Mouse (Mus musculus): ENCODE data around the gene Cdk8.

GRCm38 (mm10) chr5:146245193-146245592, 14.2 kb downstream of the Cdk8 start:
- TF ChIP-seq ZNF384 (IDR thresholded peaks at IDR 0.05; ENCODE audit: low read depth, low read length) = no peak
- peak; percentile 79 to 86 for TF ChIP-seq EP300 (IDR thresholded peaks at IDR 0.05; ENCODE audit: low read depth in 1 of 2, low read length in 2 of 2)
- no peak for TF ChIP-seq NELFE (IDR thresholded peaks at IDR 0.05; ENCODE audit: low read depth, low read length)
- TF ChIP-seq BHLHE40 (IDR thresholded peaks at IDR 0.05; ENCODE audit: borderline replicate concordance, low read depth, low read length) = no peak
- no peak for TF ChIP-seq CTCF (IDR thresholded peaks at IDR 0.05 in 2 of 3, conservative IDR thresholded peaks at IDR 0.05 in 1 of 3; ENCODE audit: control insufficient read depth in 1 of 3, insufficient read depth in 1 of 3, low read depth in 2 of 3, low read length in 3 of 3, poor library complexity in 1 of 3, severe bottlenecking in 1 of 3)
- no peak for TF ChIP-seq CHD2 (IDR thresholded peaks at IDR 0.05; ENCODE audit: low read length)
- TF ChIP-seq MAX (IDR thresholded peaks at IDR 0.05; ENCODE audit: low read length) = peak; percentile 52; the same call in 1 of the 2 replicates
- TF ChIP-seq USF2 (IDR thresholded peaks at IDR 0.05; ENCODE audit: borderline replicate concordance in 1 of 2, insufficient read depth in 1 of 2, low read depth in 1 of 2, low read length in 2 of 2) = no peak
- TF ChIP-seq POLR2A (IDR thresholded peaks at IDR 0.05; ENCODE audit: control insufficient read depth in 1 of 2, insufficient read depth in 1 of 2, low read depth in 1 of 2, low read length in 2 of 2, poor library complexity in 1 of 2) = no peak
- no peak for TF ChIP-seq NRF1 (IDR thresholded peaks at IDR 0.05; ENCODE audit: insufficient read depth, low read depth, low read length, poor library complexity, severe bottlenecking)
- TF ChIP-seq JUND (IDR thresholded peaks at IDR 0.05; ENCODE audit: low read depth, low read length) = no peak
- TF ChIP-seq UBTF (IDR thresholded peaks at IDR 0.05; ENCODE audit: borderline replicate concordance, insufficient read depth, low read depth, low read length) = no peak
- no peak for TF ChIP-seq E2F4 (IDR thresholded peaks at IDR 0.05; ENCODE audit: borderline replicate concordance, low read depth, low read length)

Data from MEL (cell line).